Mouse (Mus musculus): ENCODE measurements around the gene Il1rl2. TPM values are rescaled to one million over a fixed set of nuclear protein-coding genes. Genes with fewer than 3 reads are reported as not detected.

Il1rl2 gene
- polyA plus RNA-seq, 1 experiment from 2014 or later = 6.8 TPM

- Histone ChIP-seq H3K4me2 (replicated peaks; ENCODE audit: low read depth) (no peak overlapping the region), H3K4me1 (replicated peaks; ENCODE audit: control insufficient read depth, insufficient read depth) (no peaks in the 10 kb centered on the region), H3K36me3 (ENCODE audit: control insufficient read depth, insufficient read depth, low read length) (no peaks in the 10 kb centered on the region), H3K9ac (ENCODE audit: low read length) (no peak overlapping the region), H3K9me3 (ENCODE audit: control insufficient read depth, low read length) (no peaks in the 10 kb centered on the region), H3K27me3 (ENCODE audit: control insufficient read depth, insufficient read depth, low read length) (no peaks in the 10 kb centered on the region), H3K4me3 (ENCODE audit: low read depth, low read length) (no peak overlapping the region), H3K27ac (replicated peaks) (no peak overlapping the region)
- TF ChIP-seq EP300 (optimal IDR thresholded peaks at IDR 0.05) (no peak), CTCF (IDR thresholded peaks at IDR 0.05; ENCODE audit: low read depth) (no peak)
- WGBS = 79% methylated on average over 2 of the region's 2 CpGs
- no peak for ATAC-seq (ENCODE audit: low FRiP score, low TSS enrichment)
- no peak for DNase-seq (ENCODE audit: low spot score)
Measured at GRCm38 (mm10) chr1:40311625-40312024, 12.8 kb upstream of the Il1rl2 start.

DNA sequence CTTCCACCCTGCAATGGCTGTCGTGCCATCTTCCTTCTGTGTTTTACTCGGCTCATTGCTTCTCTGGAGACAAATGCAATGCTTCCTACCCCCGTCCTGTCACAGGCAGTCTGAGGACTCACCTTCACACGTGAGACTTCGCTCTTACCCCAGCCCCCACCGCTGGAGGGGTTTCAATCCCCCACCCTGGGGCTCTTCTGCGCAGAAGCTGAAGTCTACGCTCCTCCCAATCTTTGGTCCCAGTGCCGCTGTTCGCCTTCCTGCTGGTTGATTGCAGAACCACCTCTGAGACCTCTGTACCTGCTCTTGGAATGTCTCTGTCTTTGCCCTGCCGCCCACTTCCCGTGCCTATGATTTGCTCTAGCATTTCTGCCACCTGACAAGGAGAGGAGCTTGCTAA, 10.4 kb upstream of the Il1rl2 start:
- no peak overlapping the region for H3K4me3 ChIP-seq (ENCODE audit: low read depth, low read length)
- TF ChIP-seq CTCF (IDR thresholded peaks at IDR 0.05; ENCODE audit: low read depth) (no peak), EP300 (optimal IDR thresholded peaks at IDR 0.05) (no peak)
- WGBS = 83% methylated on average over 12 of the region's 12 CpGs
- H3K4me1 ChIP-seq (replicated peaks; ENCODE audit: control insufficient read depth, insufficient read depth) = no peaks in the 10 kb centered on the region
- H3K9ac ChIP-seq (ENCODE audit: low read length) = no peak overlapping the region
- no peak overlapping the region for H3K27ac ChIP-seq (replicated peaks)
- H3K36me3 ChIP-seq (ENCODE audit: control insufficient read depth, insufficient read depth, low read length) = no peaks in the 10 kb centered on the region
- no peak overlapping the region for H3K4me2 ChIP-seq (replicated peaks; ENCODE audit: low read depth)
- DNase-seq (ENCODE audit: low spot score) (no peak), ATAC-seq (ENCODE audit: low FRiP score, low TSS enrichment) (no peak)
- H3K27me3 ChIP-seq (ENCODE audit: control insufficient read depth, insufficient read depth, low read length) = no peaks in the 10 kb centered on the region
- H3K9me3 ChIP-seq (ENCODE audit: control insufficient read depth, low read length) = no peaks in the 10 kb centered on the region

DNA sequence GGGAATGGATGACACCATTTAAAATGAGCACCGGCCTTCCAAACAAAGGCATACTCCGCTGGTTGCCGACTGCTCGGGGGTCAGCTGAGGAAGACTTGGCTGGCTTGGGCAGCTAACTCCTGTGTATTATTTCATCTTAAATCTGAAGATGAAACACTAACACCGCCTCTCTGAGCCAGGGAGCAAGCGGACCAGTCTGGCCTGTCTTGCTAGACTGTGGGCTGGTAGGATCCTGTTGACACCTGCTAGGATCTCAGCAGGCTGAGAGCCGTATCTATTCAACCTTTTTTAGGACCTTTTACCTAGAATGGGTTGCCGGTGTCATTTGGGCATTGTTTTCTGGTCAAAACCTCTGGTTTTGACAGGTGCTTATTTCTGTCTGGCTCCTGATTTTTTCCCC, 6.8 kb upstream of the Il1rl2 start:
- DNase-seq (ENCODE audit: low spot score) (no peak), ATAC-seq (ENCODE audit: low FRiP score, low TSS enrichment) (peak; percentile 63; the same call in 1 of the 2 replicates)
- peak overlapping the region; percentile 45; the same call in 1 of the 2 replicates for H3K27ac ChIP-seq (replicated peaks)
- H3K4me3 ChIP-seq (ENCODE audit: low read depth, low read length) = no peak overlapping the region
- TF ChIP-seq EP300 (optimal IDR thresholded peaks at IDR 0.05) = peak; percentile 47
- TF ChIP-seq CTCF (IDR thresholded peaks at IDR 0.05; ENCODE audit: low read depth) = no peak
- no peak overlapping the region for H3K4me2 ChIP-seq (replicated peaks; ENCODE audit: low read depth)
- no peak overlapping the region for H3K9ac ChIP-seq (ENCODE audit: low read length)
- H3K27me3 ChIP-seq (ENCODE audit: control insufficient read depth, insufficient read depth, low read length) = no peaks in the 10 kb centered on the region
- no peaks in the 10 kb centered on the region for H3K36me3 ChIP-seq (ENCODE audit: control insufficient read depth, insufficient read depth, low read length)
- H3K9me3 ChIP-seq (ENCODE audit: control insufficient read depth, low read length) = no peaks in the 10 kb centered on the region
- WGBS = 65% methylated on average over 8 of the region's 8 CpGs
- H3K4me1 ChIP-seq (replicated peaks; ENCODE audit: control insufficient read depth, insufficient read depth) = no peaks in the 10 kb centered on the region

GRCm38 (mm10) chr1:40321824-40322223, 2.6 kb upstream of the Il1rl2 start:
- H3K9ac ChIP-seq (ENCODE audit: low read length) = no peak overlapping the region
- no peaks in the 10 kb centered on the region; the same call in 1 of the 2 replicates for H3K4me1 ChIP-seq (replicated peaks; ENCODE audit: control insufficient read depth, insufficient read depth)
- WGBS = 75% methylated on average over 6 of the region's 6 CpGs
- H3K27ac ChIP-seq (replicated peaks) = no peak overlapping the region
- H3K36me3 ChIP-seq (ENCODE audit: control insufficient read depth, insufficient read depth, low read length) = no peaks in the 10 kb centered on the region
- no peaks in the 10 kb centered on the region for H3K9me3 ChIP-seq (ENCODE audit: control insufficient read depth, low read length)
- no peak overlapping the region for H3K4me3 ChIP-seq (ENCODE audit: low read depth, low read length)
- no peak overlapping the region for H3K4me2 ChIP-seq (replicated peaks; ENCODE audit: low read depth)
- no peaks in the 10 kb centered on the region for H3K27me3 ChIP-seq (ENCODE audit: control insufficient read depth, insufficient read depth, low read length)
- ATAC-seq (ENCODE audit: low FRiP score, low TSS enrichment) (no peak), DNase-seq (ENCODE audit: low spot score) (no peak)
- TF ChIP-seq EP300 (optimal IDR thresholded peaks at IDR 0.05) (no peak), CTCF (IDR thresholded peaks at IDR 0.05; ENCODE audit: low read depth) (no peak)

DNA sequence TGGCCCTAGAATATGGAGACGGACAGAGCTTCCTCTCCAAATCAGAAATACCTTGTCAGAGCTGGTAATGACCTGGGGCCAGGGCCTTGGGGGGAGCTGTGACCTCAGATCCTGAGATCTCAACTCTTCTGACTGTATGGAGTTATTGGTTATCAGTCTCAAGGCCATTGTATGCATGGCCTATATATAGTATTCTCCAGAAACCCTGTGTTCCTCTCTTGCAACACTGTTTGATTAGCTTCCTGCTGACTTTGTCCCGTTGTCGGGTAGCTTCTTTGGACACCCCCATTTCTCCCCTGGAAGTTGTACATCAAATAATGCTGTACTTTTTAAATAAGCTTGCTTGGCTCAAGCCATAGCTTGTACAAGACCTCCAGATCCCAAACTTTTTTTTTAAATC, 1.9 kb upstream of the Il1rl2 start:
- TF ChIP-seq CTCF (IDR thresholded peaks at IDR 0.05; ENCODE audit: low read depth) = no peak
- no peak for TF ChIP-seq EP300 (optimal IDR thresholded peaks at IDR 0.05)
- no peak overlapping the region for H3K27ac ChIP-seq (replicated peaks)
- DNase-seq (ENCODE audit: low spot score) (no peak), ATAC-seq (ENCODE audit: low FRiP score, low TSS enrichment) (no peak)
- no peaks in the 10 kb centered on the region for H3K9me3 ChIP-seq (ENCODE audit: control insufficient read depth, low read length)
- no peak overlapping the region for H3K4me2 ChIP-seq (replicated peaks; ENCODE audit: low read depth)
- H3K9ac ChIP-seq (ENCODE audit: low read length) = no peak overlapping the region
- WGBS = 85% methylated on average over 3 of the region's 3 CpGs
- no peaks in the 10 kb centered on the region for H3K27me3 ChIP-seq (ENCODE audit: control insufficient read depth, insufficient read depth, low read length)
- no peaks in the 10 kb centered on the region for H3K36me3 ChIP-seq (ENCODE audit: control insufficient read depth, insufficient read depth, low read length)
- no peaks in the 10 kb centered on the region; the same call in 1 of the 2 replicates for H3K4me1 ChIP-seq (replicated peaks; ENCODE audit: control insufficient read depth, insufficient read depth)
- no peak overlapping the region for H3K4me3 ChIP-seq (ENCODE audit: low read depth, low read length)

- H3K36me3 ChIP-seq (ENCODE audit: control insufficient read depth, insufficient read depth, low read length) = no peaks in the 10 kb centered on the region
- H3K9me3 ChIP-seq (ENCODE audit: control insufficient read depth, low read length) = no peaks in the 10 kb centered on the region
- TF ChIP-seq CTCF (IDR thresholded peaks at IDR 0.05; ENCODE audit: low read depth) (no peak), EP300 (optimal IDR thresholded peaks at IDR 0.05) (no peak)
- WGBS = 4% methylated on average over 22 of the region's 22 CpGs
- H3K27ac ChIP-seq (replicated peaks) = peak overlapping the region; percentile 53; the same call in 1 of the 2 replicates
- H3K4me3 ChIP-seq (ENCODE audit: low read depth, low read length) = peak overlapping the region; percentile 41
- DNase-seq (ENCODE audit: low spot score) = no peak
- H3K9ac ChIP-seq (ENCODE audit: low read length) = peak overlapping the region; percentile 62
- no peaks in the 10 kb centered on the region for H3K27me3 ChIP-seq (ENCODE audit: control insufficient read depth, insufficient read depth, low read length)
- H3K4me1 ChIP-seq (replicated peaks; ENCODE audit: control insufficient read depth, insufficient read depth) = no peaks in the 10 kb centered on the region; the same call in 1 of the 2 replicates
- ATAC-seq (ENCODE audit: low FRiP score, low TSS enrichment) = no peak
- peak overlapping the region; percentile 86 for H3K4me2 ChIP-seq (replicated peaks; ENCODE audit: low read depth)
Measured at GRCm38 (mm10) chr1:40324955-40325702, 719 bp downstream of the Il1rl2 start.
